Mouse (Mus musculus): ENCODE measurements at regions not wholly inside any gene's neighbourhood (a gene's known extent, or its start where the extent isn't known, plus 50 kb on each side); places are given as distances from the start of the nearest gene placed in this dataset.

GRCm38 (mm10) chr10:105704472-105705235 is 130.4 kb upstream of the Tmtc2 start:
- H3K9me3 ChIP-seq (replicated peaks; ENCODE audit: low read length) = peaks cover 30% of the 10 kb centered on the region
- H3K4me2 ChIP-seq (ENCODE audit: insufficient read depth, low read depth, poor library complexity, severe bottlenecking) = no peak overlapping the region
- H3K4me1 ChIP-seq (ENCODE audit: control insufficient read depth in 1 of 2, insufficient read depth in 2 of 2) = no peaks in the 10 kb centered on the region
- no peaks in the 10 kb centered on the region for H3K27me3 ChIP-seq (replicated peaks)
- DNase-seq (ENCODE audit: extremely low read depth) = no peak
- in situ Hi-C loops (cut with MboI; ENCODE audit: low pct_ligation_motif_present, low pct_unique_long_range_greater_than_20kb, low sequenced_read_pairs) = no loop called here
- no peak overlapping the region for H3K27ac ChIP-seq (ENCODE audit: insufficient read depth, low read depth)
- no peak for TF ChIP-seq JUND (conservative IDR thresholded peaks at IDR 0.05; ENCODE audit: low read depth, low read length)
- TF ChIP-seq UBTF (IDR thresholded peaks at IDR 0.05; ENCODE audit: low read depth, low read length) = no peak
- TF ChIP-seq CTCF (conservative IDR thresholded peaks at IDR 0.05 in 1 of 2, IDR thresholded peaks at IDR 0.05 in 1 of 2; ENCODE audit: low read depth in 2 of 2, low read length in 2 of 2) = no peak
- TF ChIP-seq POLR2AphosphoS2 (IDR thresholded peaks at IDR 0.05; ENCODE audit: low read depth, low read length) = no peak
- TF ChIP-seq ZKSCAN1 (IDR thresholded peaks at IDR 0.05; ENCODE audit: borderline replicate concordance, low read depth, low read length) = no peak
- no peak for TF ChIP-seq SMC3 (IDR thresholded peaks at IDR 0.05; ENCODE audit: low read depth, low read length)
- TF ChIP-seq NRF1 (IDR thresholded peaks at IDR 0.05; ENCODE audit: low read depth, low read length) = no peak
- TF ChIP-seq JUN (IDR thresholded peaks at IDR 0.05; ENCODE audit: insufficient read depth, low read depth, low read length) = no peak
- TF ChIP-seq PAX5 (IDR thresholded peaks at IDR 0.05; ENCODE audit: low read length) = no peak
- no peak for TF ChIP-seq USF2 (conservative IDR thresholded peaks at IDR 0.05; ENCODE audit: low read depth, low read length)
- TF ChIP-seq ELF1 (IDR thresholded peaks at IDR 0.05; ENCODE audit: low read depth, low read length) = no peak
- no peak for TF ChIP-seq MXI1 (IDR thresholded peaks at IDR 0.05; ENCODE audit: low read depth, low read length)
- no peak for TF ChIP-seq HCFC1 (IDR thresholded peaks at IDR 0.05; ENCODE audit: low read depth, low read length)
- no peak for TF ChIP-seq ZMIZ1 (IDR thresholded peaks at IDR 0.05; ENCODE audit: low read depth, low read length)
- no peak for TF ChIP-seq SIN3A (IDR thresholded peaks at IDR 0.05; ENCODE audit: low read length)
- no peak overlapping the region for H3K4me3 ChIP-seq (replicated peaks in 1 of 3; ENCODE audit: low read depth in 2 of 3, low read length in 2 of 3, poor library complexity in 1 of 3)
- dilution Hi-C loops (cut with MboI; ENCODE audit: extremely low pct_ligation_motif_present, extremely low pct_unique_long_range_greater_than_20kb, low sequenced_read_pairs) = no loop called here
- H3K36me3 ChIP-seq (replicated peaks in 1 of 2; ENCODE audit: control insufficient read depth in 1 of 2, insufficient read depth in 1 of 2, low read length in 1 of 2) = no peaks in the 10 kb centered on the region
- H3K79me2 ChIP-seq (replicated peaks; ENCODE audit: control insufficient read depth, extremely low read depth, insufficient read depth, poor library complexity, severe bottlenecking) = no peaks in the 10 kb centered on the region
- H3K9ac ChIP-seq (ENCODE audit: insufficient read depth, low read depth) = no peak overlapping the region

- dilution Hi-C loops (cut with MboI; ENCODE audit: extremely low pct_ligation_motif_present, extremely low pct_unique_long_range_greater_than_20kb, low sequenced_read_pairs) = no loop called here
- in situ Hi-C loops (cut with MboI; ENCODE audit: low pct_ligation_motif_present, low pct_unique_long_range_greater_than_20kb, low sequenced_read_pairs) = no loop called here
- H3K79me2 ChIP-seq (replicated peaks; ENCODE audit: control insufficient read depth, extremely low read depth, insufficient read depth, poor library complexity, severe bottlenecking) = no peaks in the 10 kb centered on the region
- no peaks in the 10 kb centered on the region for H3K4me1 ChIP-seq (ENCODE audit: control insufficient read depth in 1 of 2, insufficient read depth in 2 of 2)
- no peak overlapping the region for H3K9ac ChIP-seq (ENCODE audit: insufficient read depth, low read depth)
- no peak for DNase-seq (ENCODE audit: extremely low read depth)
- peaks cover 36% of the 10 kb centered on the region for H3K9me3 ChIP-seq (replicated peaks; ENCODE audit: low read length)
- H3K4me3 ChIP-seq (replicated peaks in 1 of 3; ENCODE audit: low read depth in 2 of 3, low read length in 2 of 3, poor library complexity in 1 of 3) = no peak overlapping the region
- no peak overlapping the region for H3K27ac ChIP-seq (ENCODE audit: insufficient read depth, low read depth)
- no peaks in the 10 kb centered on the region for H3K27me3 ChIP-seq (replicated peaks)
- H3K4me2 ChIP-seq (ENCODE audit: insufficient read depth, low read depth, poor library complexity, severe bottlenecking) = no peak overlapping the region
- TF ChIP-seq RCOR1 (conservative IDR thresholded peaks at IDR 0.05; ENCODE audit: low read depth, low read length) (no peak), RAD21 (IDR thresholded peaks at IDR 0.05; ENCODE audit: low read depth, low read length) (no peak), BHLHE40 (IDR thresholded peaks at IDR 0.05; ENCODE audit: low read depth, low read length) (no peak), MAFK (IDR thresholded peaks at IDR 0.05; ENCODE audit: insufficient replicate concordance, low read length) (no peak), MEF2A (IDR thresholded peaks at IDR 0.05; ENCODE audit: borderline replicate concordance, low read depth, low read length) (no peak), POLR2A (IDR thresholded peaks at IDR 0.05; ENCODE audit: low read depth, low read length) (no peak), TCF12 (IDR thresholded peaks at IDR 0.05; ENCODE audit: low read depth, low read length) (no peak), NELFE (IDR thresholded peaks at IDR 0.05; ENCODE audit: low read depth, low read length) (no peak), USF1 (IDR thresholded peaks at IDR 0.05; ENCODE audit: low read depth, low read length) (no peak), ETS1 (conservative IDR thresholded peaks at IDR 0.05; ENCODE audit: low read depth, low read length) (no peak)
- no peaks in the 10 kb centered on the region for H3K36me3 ChIP-seq (replicated peaks in 1 of 2; ENCODE audit: control insufficient read depth in 1 of 2, insufficient read depth in 1 of 2, low read length in 1 of 2)
Measured at GRCm38 (mm10) chr10:105693131-105693530, 118.9 kb upstream of the Tmtc2 start.
